Mouse (Mus musculus): Measurements from ENCODE around the gene Srrt.

Srrt gene

GRCm38 (mm10) chr5:137307071-137307912 lies at the start of gene Srrt:
Srrt (minus strand) TSS chr5:137307674.
- DNase-seq = peak; percentile 89 to 94

GRCm38 (mm10) chr5:137354091-137354490 lies 46.6 kb upstream of the Srrt start:
- no peak for DNase-seq

GRCm38 (mm10) chr5:137352011-137352975 lies 44.8 kb upstream of the Srrt start:
- DNase-seq = no peak

- DNase-seq = no peak
Measured at GRCm38 (mm10) chr5:137351394-137351793, 43.9 kb upstream of the Srrt start.

- no peak for DNase-seq
Measured at GRCm38 (mm10) chr5:137351058-137351380, 43.5 kb upstream of the Srrt start.

GRCm38 (mm10) chr5:137350205-137351057 lies 43.0 kb upstream of the Srrt start:
- DNase-seq = no peak

GRCm38 (mm10) chr5:137349384-137350204 lies 42.1 kb upstream of the Srrt start, which contains the start of gene Ephb4:
Ephb4 (plus strand) TSS chr5:137350109.
- DNase-seq = no peak

- no peak for DNase-seq
Measured at GRCm38 (mm10) chr5:137348482-137349383, 41.3 kb upstream of the Srrt start.

- DNase-seq = no peak
Measured at GRCm38 (mm10) chr5:137347856-137348255, 40.4 kb upstream of the Srrt start.

- DNase-seq = no peak
Measured at GRCm38 (mm10) chr5:137346983-137347382, 39.5 kb upstream of the Srrt start.

- DNase-seq = no peak
Measured at GRCm38 (mm10) chr5:137346388-137346787, 38.9 kb upstream of the Srrt start.

GRCm38 (mm10) chr5:137345821-137346220 lies 38.3 kb upstream of the Srrt start:
- no peak for DNase-seq

- no peak for DNase-seq
Measured at GRCm38 (mm10) chr5:137343869-137344268, 36.4 kb upstream of the Srrt start.

- DNase-seq = no peak
Measured at GRCm38 (mm10) chr5:137343412-137343811, 35.9 kb upstream of the Srrt start.

GRCm38 (mm10) chr5:137342407-137343012 lies 35.0 kb upstream of the Srrt start:
- no peak for DNase-seq

- no peak for DNase-seq
Measured at GRCm38 (mm10) chr5:137340222-137340621, 32.7 kb upstream of the Srrt start.

- DNase-seq = no peak
Measured at GRCm38 (mm10) chr5:137339290-137339979, 32.0 kb upstream of the Srrt start.

GRCm38 (mm10) chr5:137338663-137339289 lies 31.3 kb upstream of the Srrt start:
- DNase-seq = no peak

GRCm38 (mm10) chr5:137338256-137338655 lies 30.8 kb upstream of the Srrt start:
- peak; percentile 79 to 83 for DNase-seq
